Mouse (Mus musculus) lung, postnatal 0 days (tissue): ENCODE measurements around the gene Akap9. TPM values are rescaled to one million over a fixed set of nuclear protein-coding genes. Genes with fewer than 3 reads are reported as not detected.
"Not testable (repeated sequence)": the region's sequence is repeated elsewhere in the genome, so short reads cannot be mapped to it uniquely, and the experiment has no call there.

Source experiments
- ATAC-seq: fragments of 200-750 bp; cut with Nextera tagmentation; 2 replicates; pipeline ENCODE4 v1.8.0; 2017; ENCODE audit warnings: moderate library complexity
- DNase-seq: peaks from one replicate; pipeline ENCODE4 v3.0.0-alpha.2; 2016; ENCODE audit warnings: low spot score
- H3K27ac ChIP-seq: fragments of 300-500 bp; sonication (generic); 2 replicates; pipeline ENCODE4 v1.5.1; 2014; ENCODE audit warnings: antibody characterized with exemption, mild to moderate bottlenecking, low read length, mixed read lengths
- H3K27me3 ChIP-seq: fragments of 300-500 bp; sonication (generic); replicated peaks from 2 replicates; pipeline ENCODE4 v1.6.1; 2014; ENCODE audit warnings: low read length, mixed read lengths; ENCODE audit not compliant: insufficient read depth
- H3K36me3 ChIP-seq: fragments of 300-500 bp; sonication (generic); 2 replicates; pipeline ENCODE4 v1.6.1; 2014; ENCODE audit warnings: low read length, mixed read lengths; ENCODE audit not compliant: insufficient read depth
- H3K4me1 ChIP-seq: fragments of 300-500 bp; sonication (generic); 2 replicates; pipeline ENCODE4 v1.6.1; 2014; ENCODE audit warnings: antibody characterized with exemption, low read depth, low read length, mixed read lengths; ENCODE audit not compliant: insufficient read depth
- H3K4me2 ChIP-seq: fragments of 300-500 bp; sonication (generic); replicated peaks from 2 replicates; pipeline ENCODE4 v1.6.1; 2014; ENCODE audit warnings: low read depth, mild to moderate bottlenecking, low read length, moderate library complexity, mixed read lengths
- H3K4me3 ChIP-seq: fragments of 300-500 bp; sonication (generic); 2 replicates; pipeline ENCODE4 v1.5.1; 2014; ENCODE audit warnings: low read depth, low read length
- H3K9ac ChIP-seq: fragments of 300-500 bp; sonication (generic); replicated peaks from 2 replicates; pipeline ENCODE4 v1.6.1; 2014; ENCODE audit warnings: low read depth, mild to moderate bottlenecking
- H3K9me3 ChIP-seq: fragments of 300-500 bp; sonication (generic); 2 replicates; pipeline ENCODE4 v1.6.1; 2016; ENCODE audit warnings: low read length, mixed read lengths
- CTCF ChIP-seq: IDR thresholded peaks from 2 replicates; pipeline ENCODE4 v1.5.1; 2016; ENCODE audit warnings: antibody characterized with exemption, mild to moderate bottlenecking
- EP300 ChIP-seq: IDR thresholded peaks from 2 replicates; pipeline ENCODE4 v1.6.1; 2016; ENCODE audit warnings: antibody characterized with exemption, mild to moderate bottlenecking, control low read depth
- WGBS: fragments of 180-500 bp; shearing (Covaris S2); extraction: QIAGEN DNeasy Blood & Tissue Kit; methylation state at CpG from one replicate; pipeline ENCODE4 v1.1.7; 2014; 5-methylcytosine and 5-hydroxymethylcytosine counted together
- polyA plus RNA-seq: library from polyadenylated mRNA; unstranded; fragments of >200 nt; fragmentation: Nextera tagmentation; extraction: Ambion mirVana; gene quantifications from 2 replicates; pipeline ENCODE4 v1.2.1, GENCODE M21; 2015

Akap9 gene
- polyA plus RNA-seq, 1 experiment from 2014 or later, result 144 TPM

GRCm38 (mm10) chr5:4023742-4024681, 96.2 kb downstream of the Akap9 start:
- Histone ChIP-seq H3K4me2 (peak overlapping the region; percentile 31), H3K9ac (no peak overlapping the region), H3K4me1 (no peaks in the 10 kb centered on the region), H3K27ac (peak overlapping the region; percentile 60), H3K9me3 (no peaks in the 10 kb centered on the region), H3K4me3 (peak overlapping the region; percentile 14; the same call in 1 of the 2 replicates), H3K27me3 (no peaks in the 10 kb centered on the region), H3K36me3 (peaks cover 7% of the 10 kb centered on the region; the same call in 1 of the 2 replicates)
- ATAC-seq (peak; percentile 86), DNase-seq (peak; percentile 63)
- WGBS, result 33% methylated on average over 16 of the region's 16 CpGs
- no peak for TF ChIP-seq EP300
- no peak for TF ChIP-seq CTCF

- no peak for TF ChIP-seq EP300
- no peak for TF ChIP-seq CTCF
- peak overlapping the region; percentile 0; the same call in 1 of the 2 replicates for H3K4me3 ChIP-seq
- DNase-seq, result peak; percentile 42
- peaks cover 4% of the 10 kb centered on the region; the same call in 1 of the 2 replicates for H3K36me3 ChIP-seq
- H3K27me3 ChIP-seq, result no peaks in the 10 kb centered on the region
- H3K9me3 ChIP-seq, result no peaks in the 10 kb centered on the region
- no peaks in the 10 kb centered on the region for H3K4me1 ChIP-seq
- 0 out of 2 replicates have a peak overlapping the region, but pooled peaks have one; percentile 31 for H3K4me2 ChIP-seq
- 26% methylated on average over 4 of the region's 4 CpGs for WGBS
- no peak overlapping the region for H3K9ac ChIP-seq
- ATAC-seq, result peak; percentile 49; the same call in 1 of the 2 replicates
- peak overlapping the region; percentile 60 for H3K27ac ChIP-seq
Measured at GRCm38 (mm10) chr5:4024727-4025126, 96.9 kb downstream of the Akap9 start.

- H3K9me3 ChIP-seq, H3K27ac ChIP-seq, H3K27me3 ChIP-seq, H3K4me3 ChIP-seq, ATAC-seq, H3K4me2 ChIP-seq, H3K4me1 ChIP-seq, DNase-seq, H3K9ac ChIP-seq, H3K36me3 ChIP-seq: not testable (repeated sequence)
- 100% methylated on average over 1 of the region's 1 CpGs for WGBS
Measured at GRCm38 (mm10) chr5:4026336-4026735, 98.5 kb downstream of the Akap9 start.

- no peak overlapping the region for H3K4me3 ChIP-seq
- 92% methylated on average over 6 of the region's 6 CpGs for WGBS
- peaks cover 4% of the 10 kb centered on the region; the same call in 1 of the 2 replicates for H3K36me3 ChIP-seq
- no peaks in the 10 kb centered on the region for H3K27me3 ChIP-seq
- H3K27ac ChIP-seq, result no peak overlapping the region
- ATAC-seq (no peak), DNase-seq (no peak)
- H3K4me1 ChIP-seq, result no peaks in the 10 kb centered on the region
- H3K9ac ChIP-seq, result no peak overlapping the region
- TF ChIP-seq EP300 (no peak), CTCF (no peak)
- no peak overlapping the region for H3K4me2 ChIP-seq
- H3K9me3 ChIP-seq, result no peaks in the 10 kb centered on the region
Measured at GRCm38 (mm10) chr5:4028486-4029173, 100.8 kb downstream of the Akap9 start.

GRCm38 (mm10) chr5:4031846-4032245, 104.0 kb downstream of the Akap9 start:
- Histone ChIP-seq H3K27ac (no peak overlapping the region), H3K9ac (no peak overlapping the region), H3K9me3 (no peaks in the 10 kb centered on the region), H3K4me3 (no peak overlapping the region), H3K4me1 (no peaks in the 10 kb centered on the region), H3K4me2 (no peak overlapping the region), H3K36me3 (peaks cover 12% of the 10 kb centered on the region; the same call in 1 of the 2 replicates), H3K27me3 (no peaks in the 10 kb centered on the region)
- no peak for TF ChIP-seq CTCF
- TF ChIP-seq EP300, result no peak
- ATAC-seq, result no peak
- no peak for DNase-seq
- 75% methylated on average over 4 of the region's 4 CpGs for WGBS

GRCm38 (mm10) chr5:4036686-4037085, 108.8 kb downstream of the Akap9 start:
- Histone ChIP-seq H3K27ac (no peak overlapping the region), H3K9ac (no peak overlapping the region), H3K9me3 (no peaks in the 10 kb centered on the region), H3K27me3 (no peaks in the 10 kb centered on the region), H3K4me3 (no peak overlapping the region), H3K4me1 (no peaks in the 10 kb centered on the region), H3K36me3 (peaks cover 17% of the 10 kb centered on the region; the same call in 1 of the 2 replicates), H3K4me2 (no peak overlapping the region)
- 91% methylated on average over 9 of the region's 9 CpGs for WGBS
- ATAC-seq (no peak), DNase-seq (no peak)
- TF ChIP-seq CTCF (no peak), EP300 (no peak)
